Mouse (Mus musculus) layer of hippocampus, postnatal 36 days (tissue): Measurements from ENCODE around the gene Tldc1. TPM values are rescaled to one million over a fixed set of nuclear protein-coding genes. Genes with fewer than 3 reads are reported as not detected.

Experiments
- DNase-seq, 2 experiments: peaks; one replicate each; pipeline ENCODE4 v3.0.0; 2022
- total RNA-seq, 2 experiments: library from RNA; stranded (reverse); gene quantifications; 2 replicates each; pipeline ENCODE4 v1.2.3; 2021

Tldc1 gene
- total RNA-seq, 2 experiments from 2014 or later, result 15.7 to 18.7 TPM

DNA sequence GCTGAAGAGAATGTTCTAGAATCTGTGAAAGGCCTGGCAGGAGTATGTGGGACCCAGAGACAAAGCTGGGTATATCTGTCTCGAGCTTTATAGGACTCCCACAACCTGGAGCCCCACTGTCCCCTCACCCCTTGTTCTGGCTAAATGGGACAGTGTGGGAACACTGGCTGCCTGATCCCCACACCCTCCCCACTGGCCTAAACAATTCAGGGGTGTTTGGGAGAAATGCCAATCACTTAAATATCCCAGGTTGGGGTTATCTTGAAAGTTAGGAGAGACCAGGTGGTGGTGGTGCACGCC lies 20.7 kb upstream of the Tldc1 start:
- DNase-seq, result peak; percentile 44 to 55

DNA sequence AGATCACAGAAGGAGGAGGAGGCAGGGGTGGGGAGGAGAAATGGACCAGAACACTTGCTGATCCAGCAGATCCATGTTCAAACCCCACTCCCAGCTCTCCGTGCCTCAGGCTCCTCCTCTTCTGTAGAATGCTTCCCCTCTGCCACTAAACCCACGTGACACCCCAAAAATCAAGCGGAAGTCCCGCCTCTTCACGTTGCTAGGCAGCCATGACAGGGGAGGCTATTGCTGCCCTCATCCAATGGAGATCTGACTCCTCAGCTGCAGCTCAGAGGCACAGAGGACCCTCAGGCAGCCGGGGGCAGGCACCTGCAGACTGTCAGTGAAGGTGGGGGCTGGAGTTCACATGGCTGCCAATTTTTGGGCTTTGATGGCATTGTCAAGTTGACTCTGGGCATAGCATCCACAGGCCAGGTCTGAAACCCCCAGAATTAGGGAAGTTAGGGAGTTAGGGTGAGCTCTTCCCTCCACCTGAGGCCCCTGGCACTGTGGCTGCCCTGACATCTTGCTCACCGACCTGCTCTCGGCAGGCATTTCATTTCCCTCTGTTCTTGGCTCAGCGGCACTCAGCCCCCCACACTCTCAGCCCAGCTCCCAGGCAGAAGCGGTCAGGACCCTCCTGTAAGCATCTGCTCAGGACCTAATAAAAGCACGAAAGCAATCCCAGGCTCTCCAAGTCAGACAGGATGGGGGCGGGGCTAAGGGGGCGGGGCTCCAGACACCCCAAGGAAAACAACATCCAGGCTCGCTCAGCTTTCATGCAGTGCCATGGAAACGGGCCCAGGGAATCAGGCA lies 20.2 kb upstream of the Tldc1 start:
- peak; percentile 59 to 64 for DNase-seq

DNA sequence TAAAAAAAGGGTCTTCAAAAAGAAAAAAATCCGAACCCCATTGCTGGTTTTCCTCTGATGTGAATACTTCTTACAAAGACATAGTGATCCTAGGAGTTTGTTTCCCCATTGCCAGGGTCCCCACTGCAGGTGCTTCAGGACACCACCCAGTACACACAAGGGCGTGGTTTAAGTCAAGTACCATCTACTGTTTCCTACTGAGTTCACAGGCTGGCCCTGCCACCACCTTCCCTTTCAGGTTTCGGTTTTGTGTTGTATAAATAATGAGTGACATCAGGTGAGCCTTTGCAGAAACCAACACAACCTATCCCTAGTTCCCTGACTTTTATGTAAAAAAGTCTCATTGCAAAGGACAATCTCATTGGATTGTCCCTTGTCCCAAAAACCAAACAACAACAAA lies 17.4 kb upstream of the Tldc1 start:
- no peak for DNase-seq

DNA sequence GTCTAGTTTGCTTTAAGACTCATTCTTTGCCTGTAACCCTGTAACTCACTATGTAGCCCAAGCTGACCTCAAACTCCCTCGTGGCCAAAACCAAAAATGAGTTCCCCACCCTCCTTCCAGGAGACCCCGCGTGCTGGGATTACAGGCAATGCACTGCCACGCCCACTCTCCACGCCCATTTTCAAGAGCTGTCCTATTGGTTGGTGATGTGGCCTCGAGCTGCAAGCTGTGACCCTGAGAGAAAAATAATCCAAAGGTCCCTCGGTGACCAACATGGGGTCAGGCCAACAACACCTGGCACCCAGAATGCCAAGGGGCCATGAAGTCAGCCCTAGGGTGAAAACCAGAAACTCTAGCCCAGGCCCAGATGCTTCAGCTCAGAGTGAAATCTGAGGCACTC lies 16.5 kb upstream of the Tldc1 start:
- DNase-seq, result no peak

DNA sequence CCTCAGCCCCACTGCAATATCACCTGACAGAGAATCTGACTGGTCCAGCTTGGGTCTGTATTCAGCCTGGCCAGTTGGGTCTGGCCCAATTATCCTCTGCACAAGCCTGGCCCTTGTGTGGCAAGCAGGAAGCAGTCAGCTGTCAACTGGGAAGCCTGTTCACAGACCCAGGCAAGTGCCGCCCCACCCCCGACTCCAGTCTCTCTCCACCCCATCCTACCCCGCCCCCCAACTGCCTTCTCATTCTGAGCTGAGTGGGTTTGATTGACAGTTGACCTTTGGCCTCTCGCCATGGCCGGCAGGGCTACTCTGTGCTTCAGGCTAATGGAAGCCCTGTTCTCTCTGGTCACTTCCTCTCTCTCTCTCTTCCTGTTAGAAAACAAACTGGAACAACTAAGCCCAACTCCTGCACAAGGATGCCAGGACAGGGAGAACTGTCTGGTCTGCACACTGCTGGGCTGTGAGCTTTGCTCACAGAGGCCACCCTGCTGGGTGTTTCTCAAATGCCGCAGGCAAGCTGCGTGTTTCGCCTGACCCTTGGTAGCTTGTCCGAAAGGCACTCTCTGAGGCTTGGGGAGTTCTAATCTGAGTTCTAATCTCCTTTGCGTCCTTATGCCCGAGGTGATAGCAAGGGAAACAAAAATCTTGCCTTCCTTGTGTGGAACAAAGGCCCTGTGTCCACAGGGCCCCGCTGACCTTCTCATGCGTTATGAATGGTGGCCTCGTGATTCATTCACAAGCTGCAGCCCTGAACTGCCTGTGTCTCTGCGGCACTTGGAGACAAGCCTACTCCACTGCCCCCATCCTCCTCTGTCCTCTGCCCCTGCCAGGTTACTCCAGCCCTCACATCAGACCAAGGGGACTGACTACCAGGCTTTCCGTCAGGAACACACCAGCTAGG lies 13.8 kb upstream of the Tldc1 start:
- DNase-seq, result no peak

DNA sequence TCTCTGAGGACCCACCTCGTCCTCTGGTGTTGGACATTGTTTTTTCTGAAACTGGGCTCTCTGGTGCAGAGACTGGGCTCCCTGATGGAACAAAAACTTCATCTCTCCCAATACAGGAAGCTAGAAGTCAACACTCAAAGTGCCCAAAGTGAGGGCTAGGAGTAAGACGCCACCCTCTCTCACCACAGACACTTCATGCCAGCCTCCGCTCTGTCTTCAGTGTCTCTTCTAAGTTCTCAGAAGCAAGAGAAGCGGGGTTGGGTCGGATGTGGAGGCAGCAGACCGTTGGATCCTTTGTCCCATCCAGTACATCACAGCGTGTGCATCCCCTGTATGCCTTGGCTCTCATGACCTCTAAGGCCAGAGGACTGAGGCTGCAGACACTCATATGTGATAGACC lies 11.4 kb upstream of the Tldc1 start:
- DNase-seq, result no peak

DNA sequence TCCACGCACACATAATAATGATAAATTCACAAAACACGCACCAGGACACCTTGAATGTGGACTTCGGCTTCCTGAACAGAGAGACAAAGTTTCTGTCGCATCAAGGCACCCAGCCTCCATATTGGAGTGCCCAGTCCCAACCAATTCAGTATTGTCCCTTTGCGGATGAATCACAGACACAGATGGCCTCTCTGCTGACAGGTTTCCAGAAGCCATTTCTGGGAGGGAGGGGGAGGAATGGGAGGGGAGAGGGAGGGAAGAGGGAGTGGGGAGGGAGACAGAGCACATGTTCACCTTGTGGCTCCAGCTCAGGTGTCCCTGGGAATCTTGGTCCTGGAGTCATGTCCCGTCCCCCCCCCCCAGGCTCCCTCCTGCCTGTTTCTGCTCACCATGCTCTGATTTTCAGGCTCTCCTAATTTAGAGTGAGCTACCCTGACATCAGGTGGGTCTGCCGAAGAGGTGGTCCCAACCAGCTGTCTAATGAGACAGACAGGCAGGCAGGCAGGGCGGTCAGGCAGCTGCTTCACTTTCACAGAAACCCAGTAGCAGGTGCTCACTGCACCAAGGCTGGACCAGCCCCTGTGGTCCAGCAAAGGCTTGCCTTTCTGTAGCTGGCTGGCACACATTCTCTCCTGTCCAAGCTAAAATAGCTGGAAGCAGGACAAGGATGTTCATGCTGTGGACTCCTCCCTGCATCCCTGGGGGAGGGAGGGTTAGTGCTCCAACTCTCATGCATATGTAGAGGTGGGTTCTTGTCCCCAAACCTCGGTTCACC lies 10.6 kb upstream of the Tldc1 start:
- DNase-seq, result no peak

DNA sequence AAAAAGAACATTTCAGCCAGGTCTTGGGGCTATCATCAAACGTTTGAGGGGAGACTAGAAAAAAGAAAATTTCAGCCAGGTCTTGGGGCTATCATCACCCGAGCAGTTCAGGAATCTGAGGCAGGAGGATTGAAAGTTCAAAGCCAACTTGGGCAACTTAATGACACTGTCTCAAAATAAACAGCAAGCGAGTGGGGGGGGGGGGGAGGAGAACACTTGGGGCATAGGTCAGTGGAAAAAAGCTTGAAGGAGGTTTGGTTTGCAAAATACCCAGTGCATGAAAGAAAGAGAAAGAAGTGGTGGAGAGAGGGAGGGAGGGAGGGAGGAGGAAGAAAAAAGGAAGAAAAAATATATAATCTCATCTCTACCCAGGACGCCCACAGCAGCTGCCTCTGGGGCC lies 9.1 kb upstream of the Tldc1 start:
- no peak for DNase-seq

DNA sequence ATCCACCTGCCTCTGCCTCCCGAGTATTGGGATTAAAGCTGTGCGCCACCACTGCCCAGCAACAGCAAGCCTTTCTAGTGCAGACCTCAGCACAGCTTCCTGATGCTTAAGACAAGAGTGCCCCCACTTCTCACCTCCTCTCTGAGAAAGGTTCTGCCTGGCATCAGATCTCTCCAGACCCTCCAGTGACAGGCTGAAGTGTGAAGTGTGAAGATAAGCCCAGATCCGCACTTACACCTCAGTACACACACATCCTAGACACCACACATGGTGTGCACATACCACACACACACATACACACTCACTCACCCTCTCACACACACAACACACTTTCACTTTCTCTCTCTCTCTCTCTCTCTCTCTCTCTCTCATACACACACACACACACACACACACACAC lies 8.7 kb upstream of the Tldc1 start:
- DNase-seq, result no peak

DNA sequence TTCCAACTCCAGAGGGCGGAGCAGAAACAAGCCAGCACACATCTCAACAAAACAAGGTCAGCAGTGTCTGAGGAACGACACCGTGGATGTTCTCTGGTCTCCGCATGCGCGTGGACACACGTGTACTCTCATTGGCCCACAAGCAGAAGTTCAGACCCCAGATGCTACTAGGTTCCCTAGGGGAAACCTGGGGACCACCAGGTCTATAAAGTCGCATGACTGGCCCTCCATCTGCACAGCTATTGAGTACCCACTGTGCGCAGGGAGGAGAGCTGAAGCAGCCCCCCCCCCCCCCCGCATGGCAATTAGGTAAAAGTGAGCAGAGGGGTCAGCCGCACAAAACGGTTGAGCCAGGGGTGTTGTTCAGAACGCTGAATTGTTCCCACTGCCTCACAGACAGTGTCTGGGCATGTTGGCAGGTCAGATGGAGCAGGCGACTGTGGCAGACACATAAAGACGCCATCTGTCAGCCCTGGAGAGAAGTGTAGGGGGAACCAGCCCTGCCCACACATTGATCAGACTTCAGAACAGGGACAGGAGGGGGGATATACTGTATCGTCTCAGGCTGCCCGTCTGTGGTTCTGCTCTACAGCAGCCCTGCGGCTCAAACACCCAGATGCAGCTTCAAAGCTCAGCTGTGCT lies 7.7 kb upstream of the Tldc1 start:
- DNase-seq, result peak; percentile 55 to 61

DNA sequence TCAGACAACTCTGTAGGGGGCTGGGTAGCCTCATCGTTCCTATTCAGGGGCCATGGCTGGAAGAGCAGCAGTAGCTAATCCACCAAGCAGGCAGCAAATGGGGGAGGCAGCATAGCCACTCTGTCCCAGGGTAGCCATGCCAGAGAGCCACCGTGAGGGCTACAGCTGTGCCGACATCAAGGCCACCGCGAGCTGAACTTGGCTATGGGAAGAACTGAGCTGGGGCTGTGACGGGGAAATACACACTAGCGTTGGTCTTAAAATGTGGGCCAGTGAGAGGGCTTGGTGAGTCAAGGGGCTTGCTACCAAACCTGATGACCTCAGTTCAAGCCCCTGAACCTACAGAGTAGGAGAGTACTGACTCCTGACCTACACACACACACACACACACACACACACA lies 6.5 kb upstream of the Tldc1 start:
- DNase-seq, result no peak

DNA sequence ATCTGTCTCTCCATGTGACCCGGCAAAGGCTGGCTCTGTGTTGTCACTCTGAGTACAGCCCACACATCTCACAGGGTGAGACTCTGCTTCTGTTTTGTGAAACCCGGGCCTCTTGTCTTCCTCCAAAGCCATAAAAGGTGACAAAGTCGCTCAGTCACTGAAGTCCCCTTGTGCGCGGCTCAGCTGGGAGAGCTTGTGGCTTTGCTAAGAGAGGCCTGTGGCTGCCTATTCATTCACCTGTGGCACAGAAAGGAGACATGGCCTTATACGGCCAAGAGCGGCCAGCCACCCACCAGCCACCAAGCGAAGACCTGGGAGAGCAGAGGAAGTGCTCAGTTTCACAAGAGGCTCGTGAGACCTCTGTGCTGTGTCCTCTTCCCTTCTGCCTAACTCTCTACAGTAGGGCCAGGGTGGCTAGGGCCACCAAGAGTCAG lies 5.9 kb upstream of the Tldc1 start:
- DNase-seq, result no peak

DNA sequence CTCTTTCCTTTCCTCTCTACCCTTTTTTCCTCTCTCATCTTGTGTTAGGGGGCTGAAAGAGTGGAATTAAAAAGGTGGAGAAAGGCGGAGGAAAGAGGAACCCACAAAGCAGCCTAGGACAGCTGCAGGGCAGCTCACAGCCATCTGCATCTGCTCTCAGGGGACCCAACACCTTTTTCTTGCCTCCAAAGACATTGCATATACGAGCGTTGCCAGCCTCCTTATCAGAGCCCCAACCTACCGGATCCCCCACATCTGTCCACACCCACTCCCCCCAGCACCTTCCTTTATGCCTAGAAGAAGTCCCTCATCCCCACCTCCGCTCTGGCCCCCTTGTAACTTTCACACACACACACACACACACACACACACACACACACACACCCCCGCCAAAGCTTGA lies 5.4 kb upstream of the Tldc1 start:
- no peak for DNase-seq

DNA sequence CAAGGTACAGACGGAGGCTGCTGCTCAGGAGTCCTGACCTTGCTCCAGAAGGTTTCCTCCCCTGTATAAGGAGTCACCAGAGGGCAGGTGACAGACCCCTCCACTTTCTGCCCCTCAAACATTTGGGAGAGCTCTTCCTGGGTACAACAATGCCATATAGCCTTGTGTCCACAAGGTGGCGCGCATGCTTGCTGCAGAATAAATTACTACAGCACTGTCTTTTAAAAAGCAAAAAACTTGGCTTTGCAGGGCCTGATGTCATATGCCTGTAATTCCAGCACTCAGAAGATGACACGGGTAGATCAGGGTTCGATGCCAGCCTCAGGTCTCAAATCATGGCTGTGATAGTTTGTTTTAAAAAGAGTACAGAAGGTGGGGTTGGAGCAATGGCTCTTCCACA lies 4.5 kb upstream of the Tldc1 start:
- DNase-seq, result peak; percentile 71 to 80

DNA sequence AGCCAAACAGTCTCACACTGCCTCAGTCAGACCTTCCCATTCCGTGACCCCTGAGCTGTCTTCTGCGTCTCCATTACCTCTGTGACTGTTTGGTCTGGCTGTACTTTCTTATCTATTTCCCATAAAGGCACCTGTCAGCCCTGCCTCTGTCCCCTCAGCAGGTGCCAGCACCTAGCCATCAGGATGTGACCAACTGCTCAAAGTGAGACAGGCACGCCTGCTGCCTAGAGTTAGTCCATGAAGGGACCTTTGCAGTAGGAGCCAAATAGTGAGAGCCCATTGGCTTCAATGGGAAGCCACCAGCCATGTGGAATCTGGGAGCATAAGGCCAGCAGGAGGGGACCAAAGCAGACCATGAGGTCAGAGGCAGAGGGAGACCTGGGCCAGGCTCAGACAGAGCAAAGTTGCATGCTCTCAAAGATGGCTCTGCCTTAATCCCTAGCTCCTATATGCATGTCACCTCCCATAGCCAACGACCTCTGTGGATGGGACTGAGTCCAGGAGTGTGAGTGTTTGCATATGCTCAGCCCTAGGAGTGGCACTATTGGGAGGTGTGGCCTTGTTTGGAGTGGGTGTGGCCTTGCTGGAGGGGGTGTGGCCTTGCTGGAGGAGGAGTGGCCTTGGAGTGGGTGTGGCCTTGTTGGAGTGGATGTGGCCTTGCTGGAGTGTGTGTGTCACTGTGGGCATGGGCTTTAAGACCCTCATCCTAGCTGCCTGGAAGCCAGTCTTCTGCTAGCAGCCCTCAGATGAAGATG lies 3.0 kb upstream of the Tldc1 start:
- DNase-seq, result no peak

DNA sequence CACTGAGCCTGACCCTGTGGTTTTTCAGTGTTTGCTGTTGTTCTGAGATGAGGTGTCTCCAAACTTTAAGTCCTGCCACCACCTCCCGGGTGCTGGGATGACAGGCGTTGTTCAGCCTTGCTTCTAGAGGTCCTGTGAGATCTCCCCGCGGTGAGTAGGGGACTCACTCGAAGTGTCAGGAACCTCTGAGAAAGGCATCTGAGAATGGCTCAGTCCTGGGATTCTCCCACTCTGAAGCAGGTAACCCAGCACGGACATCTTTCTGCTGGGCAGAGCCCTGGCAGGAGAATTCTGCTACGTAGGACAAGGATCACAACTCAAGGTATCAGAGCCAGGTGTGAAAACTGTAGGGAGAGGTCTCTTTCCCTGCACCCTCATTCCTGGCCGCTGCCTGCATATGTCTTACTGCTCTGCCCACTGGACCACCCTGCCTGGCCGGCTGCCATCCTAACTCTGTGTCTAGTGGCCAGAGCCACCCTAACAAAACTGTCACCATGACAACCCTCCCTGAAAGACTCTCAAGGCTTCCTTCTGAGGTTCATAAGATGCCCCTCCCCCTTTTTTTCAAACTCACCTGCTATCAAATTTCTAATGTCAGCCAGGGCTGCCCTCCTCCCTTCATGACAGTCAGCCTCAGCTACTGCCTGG lies 2.3 kb upstream of the Tldc1 start:
- DNase-seq, result no peak

DNA sequence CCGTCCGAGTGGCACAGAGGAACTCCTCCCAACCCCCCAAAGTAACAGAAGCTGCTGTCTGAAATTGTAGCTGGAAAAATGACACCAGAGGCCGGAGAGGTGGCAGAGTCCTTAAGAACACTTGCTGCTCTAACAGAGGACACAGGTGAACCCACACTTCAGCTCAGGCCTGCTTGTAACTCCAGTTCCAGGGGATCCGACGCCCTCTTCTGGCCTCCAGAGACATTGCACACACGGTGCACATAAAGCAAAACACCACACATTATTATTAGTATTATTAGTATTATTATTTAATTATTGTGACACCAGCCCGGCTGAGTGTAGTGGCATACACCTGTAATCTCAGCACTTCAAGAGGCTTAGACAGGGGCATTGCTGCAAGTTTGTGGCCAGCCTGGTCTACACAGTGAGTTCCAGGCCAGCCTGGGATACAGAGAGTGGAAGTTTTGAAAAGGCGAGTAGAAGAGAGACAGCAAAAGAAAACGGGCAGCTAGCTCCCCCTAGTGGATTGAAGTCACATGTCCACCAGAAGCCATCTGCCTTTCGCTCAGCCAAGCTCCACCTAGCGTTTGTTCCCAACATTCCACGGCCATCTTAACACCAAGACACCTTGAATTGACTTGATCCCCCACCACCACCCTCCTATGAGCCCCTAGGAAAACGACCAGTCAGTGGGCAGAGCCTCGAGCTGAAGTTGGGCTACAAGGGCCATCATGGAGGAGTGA lies 959 bp upstream of the Tldc1 start:
- peak; percentile 73 to 80 for DNase-seq

DNA sequence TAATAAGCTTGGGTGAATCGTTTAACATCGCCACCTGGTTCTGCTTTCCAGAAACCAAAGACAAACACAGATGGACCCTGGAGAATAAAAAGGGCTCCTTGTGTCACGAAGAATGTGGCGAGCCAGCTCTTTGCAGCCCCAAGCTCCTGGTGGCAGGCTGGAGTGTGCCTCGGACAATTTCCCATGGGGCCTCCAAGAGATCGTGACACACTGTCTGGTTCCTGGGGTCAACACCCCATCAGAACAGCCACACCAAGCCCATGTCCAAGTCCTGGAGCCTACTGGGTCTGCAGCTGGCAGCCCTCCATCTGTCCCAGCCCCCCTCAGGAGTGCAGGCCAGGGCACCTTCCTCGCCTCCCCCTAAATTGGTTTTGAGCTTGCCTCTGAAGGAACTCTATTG lies 451 bp downstream of the Tldc1 start:
- DNase-seq, result no peak

DNA sequence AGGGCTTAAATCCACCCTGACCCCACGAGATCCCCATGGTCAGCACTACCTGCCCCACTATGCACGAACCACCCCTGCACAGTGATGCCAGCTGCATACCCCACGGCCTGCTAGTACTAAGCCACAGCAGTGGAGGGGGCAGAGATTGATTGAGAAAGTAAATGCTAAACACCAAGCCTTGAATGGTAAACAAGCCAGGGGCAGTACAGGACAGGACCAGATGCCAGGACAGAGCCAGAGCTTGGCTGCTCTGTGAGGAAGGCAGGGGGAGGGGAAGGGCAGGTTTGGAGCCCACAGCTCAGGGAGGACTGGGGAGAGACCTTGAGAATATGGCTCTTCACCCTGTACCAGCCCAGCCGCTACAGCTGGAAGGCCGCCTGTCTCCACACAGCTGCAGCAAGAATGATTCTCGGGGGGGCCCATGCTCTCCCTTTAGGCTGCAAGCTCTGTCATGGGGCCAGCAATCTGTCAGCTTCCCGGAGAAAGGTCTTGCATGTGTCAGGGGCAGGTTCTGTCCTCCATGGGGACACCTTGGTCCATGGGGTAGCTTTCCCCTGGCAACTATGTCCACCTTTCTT lies 1.5 kb downstream of the Tldc1 start:
- no peak for DNase-seq

DNA sequence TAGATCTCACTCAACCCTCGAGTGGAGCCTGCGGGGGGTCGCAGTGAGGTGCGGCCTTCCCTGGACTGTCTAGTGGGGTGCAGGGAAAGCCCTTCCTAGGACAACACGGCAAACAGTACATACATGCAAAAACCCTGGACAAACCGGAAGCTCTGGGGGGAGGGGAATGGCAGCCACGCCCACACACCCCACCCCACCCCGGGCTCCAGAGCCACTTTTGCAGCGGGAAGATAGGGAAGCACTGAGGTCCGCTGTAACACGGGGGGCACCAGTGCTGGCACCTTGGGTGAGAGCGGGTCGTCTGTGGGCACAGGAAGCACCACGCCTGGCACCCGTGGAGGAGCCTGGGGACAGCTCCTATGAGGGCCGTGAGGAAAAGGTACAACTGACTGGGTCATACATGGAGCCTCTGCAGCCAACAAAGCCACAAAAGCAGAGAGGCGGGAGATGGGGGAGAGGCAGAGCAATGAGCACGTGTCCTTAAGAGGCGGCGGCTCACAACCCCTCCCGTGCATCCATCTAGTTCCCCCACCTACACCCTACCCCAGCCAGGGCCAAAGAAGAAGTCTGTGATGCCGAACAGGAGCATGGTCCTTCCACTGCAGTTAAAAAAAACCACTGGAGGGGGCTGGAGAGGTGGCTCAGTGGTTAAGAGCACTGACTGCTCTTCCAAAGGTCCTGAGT lies 12.3 kb downstream of the Tldc1 start:
- no peak for DNase-seq
